Comparison of ENCODE assay signal across 9 mouse cellular contexts in genomic region chr4:98545376-98545775, GRCm38 (mm10).
DNase-seq lines count a peak whose midpoint lies in the region; ATAC-seq lines count a peak whose summit lies in the region.
"Had no signal": no experiment of that assay in that cellular context is flagged by ENCODE, and none has a peak within 500 bp of the region (broad histone marks: within the 10 kb centered on the region; RNA-seq: fewer than 3 reads in every experiment).

No protein-coding gene starts in this region.

- H3K4me1 ChIP-seq in hindbrain, embryonic 12.5 days: peaks cover 13% of the 10 kb centered on the region
- H3K4me1 ChIP-seq in hindbrain, embryonic 13.5 days (replicated peaks): peaks cover 13% of the 10 kb centered on the region
- H3K4me1 ChIP-seq: liver, embryonic 13.5 days had no signal

- no peak overlapping the region for H3K27ac ChIP-seq in hindbrain, embryonic 12.5 days
- H3K27ac ChIP-seq in hindbrain, embryonic 13.5 days: no peak overlapping the region
- H3K27ac ChIP-seq: liver, embryonic 13.5 days had no signal

- DNase-seq in Muller cell, postnatal 12 days (ENCODE audit: inconsistent ontology term): peak; percentile 23
- peak; percentile 26 to 28 for DNase-seq in kidney, postnatal 36 days
- peak; percentile 3 for DNase-seq in splenic B cell, adult 2 months (ENCODE audit: low read depth, low spot score)
- DNase-seq in gastrocnemius, postnatal 10 days: no peak
- DNase-seq in adrenal gland, postnatal 25 days: no peak
- DNase-seq: liver, embryonic 13.5 days had no signal

- 39% methylated on average over 1 of the region's 1 CpGs for WGBS in hindbrain, embryonic 12.5 days
- WGBS in hindbrain, embryonic 13.5 days: 44% methylated on average over 1 of the region's 1 CpGs

- H3K9me3 ChIP-seq in hindbrain, embryonic 12.5 days (replicated peaks): no peaks in the 10 kb centered on the region
- H3K9me3 ChIP-seq in hindbrain, embryonic 13.5 days: no peaks in the 10 kb centered on the region
- H3K9me3 ChIP-seq: liver, embryonic 13.5 days had no signal

- no peaks in the 10 kb centered on the region for H3K27me3 ChIP-seq in hindbrain, embryonic 12.5 days
- no peaks in the 10 kb centered on the region for H3K27me3 ChIP-seq in hindbrain, embryonic 13.5 days
- H3K27me3 ChIP-seq in splenic B cell, adult 2 months (ENCODE audit: control insufficient read depth, insufficient read depth, low read length, poor library complexity, severe bottlenecking): no peaks in the 10 kb centered on the region
- H3K27me3 ChIP-seq: liver, embryonic 13.5 days had no signal

- no peak overlapping the region for H3K9ac ChIP-seq in hindbrain, embryonic 12.5 days
- no peak overlapping the region for H3K9ac ChIP-seq in hindbrain, embryonic 13.5 days
- H3K9ac ChIP-seq: liver, embryonic 13.5 days had no signal

- no peaks in the 10 kb centered on the region for H3K36me3 ChIP-seq in hindbrain, embryonic 12.5 days
- H3K36me3 ChIP-seq in hindbrain, embryonic 13.5 days: no peaks in the 10 kb centered on the region
- no peaks in the 10 kb centered on the region for H3K36me3 ChIP-seq in splenic B cell, adult 2 months (ENCODE audit: control insufficient read depth, insufficient read depth, low read length, poor library complexity, severe bottlenecking)
- H3K36me3 ChIP-seq: liver, embryonic 13.5 days had no signal

- H3K4me3 ChIP-seq in hindbrain, embryonic 12.5 days: no peak overlapping the region
- H3K4me3 ChIP-seq in hindbrain, embryonic 13.5 days: no peak overlapping the region
- H3K4me3 ChIP-seq: liver, embryonic 13.5 days had no signal

- 0 out of 2 replicates have a peak, but pooled peaks have one; percentile 56 for ATAC-seq in hindbrain, embryonic 12.5 days (ENCODE audit: low FRiP score)
- no peak for ATAC-seq in hindbrain, embryonic 13.5 days (ENCODE audit: low FRiP score)
- ATAC-seq in common myeloid progenitor, adult 5-6 weeks (replicated peaks; ENCODE audit: low read depth, poor library complexity, severe bottlenecking): peak; percentile 65

- H3K4me2 ChIP-seq in hindbrain, embryonic 12.5 days (replicated peaks): no peak overlapping the region
- H3K4me2 ChIP-seq in hindbrain, embryonic 13.5 days: no peak overlapping the region
- H3K4me2 ChIP-seq: liver, embryonic 13.5 days had no signal

Comparison
In these comparisons a context has a peak if more than half of its experiments do, and no peak if none do; other contexts are left out.
1. DNase-seq: peak in Muller cell, postnatal 12 days (single experiment), kidney, postnatal 36 days (2 of 2) and splenic B cell, adult 2 months (single experiment); none in gastrocnemius, postnatal 10 days (single experiment) and adrenal gland, postnatal 25 days (single experiment).